Mouse (Mus musculus) mesoderm, embryonic 11.5 days (tissue): ENCODE measurements at regions not wholly inside any gene's neighbourhood (a gene's known extent, or its start where the extent isn't known, plus 50 kb on each side); places are given as distances from the start of the nearest gene placed in this dataset.

Source experiments
- DNase-seq: peaks from one replicate; pipeline ENCODE4 v3.0.0-alpha.2; 2012; ENCODE audit warnings: low read depth, low spot score

GRCm38 (mm10) chrX:70261360-70261759 is 103.5 kb downstream of the Ids start:
- no peak for DNase-seq

GRCm38 (mm10) chrX:70216011-70216410 is 148.9 kb downstream of the Ids start:
- DNase-seq = no peak

GRCm38 (mm10) chrX:70184427-70185090 is 180.3 kb downstream of the Ids start:
- peak; percentile 16 for DNase-seq

- DNase-seq = no peak
These were observed 195.1 kb downstream of the Ids start for GRCm38 (mm10) chrX:70169737-70170136.

GRCm38 (mm10) chrX:70161011-70161410 is 203.9 kb downstream of the Ids start:
- DNase-seq = peak; percentile 28
